Mouse (Mus musculus) forebrain, embryonic 14.5 days (tissue): ENCODE results near the gene Hnrnpa1. TPM values are rescaled to one million over a fixed set of nuclear protein-coding genes. Genes with fewer than 3 reads are reported as not detected.

ENCODE experiments used
- ATAC-seq: fragments of 200-750 bp; cut with Nextera tagmentation; 2 replicates; pipeline ENCODE4 v1.8.0; 2017; ENCODE audit warnings: mild to moderate bottlenecking, moderate library complexity
- DNase-seq: peaks from one replicate; pipeline ENCODE4 v3.0.0-alpha.2; 2015; ENCODE audit warnings: low spot score
- H3K27ac ChIP-seq: fragments of 300-500 bp; sonication (generic); 2 replicates; pipeline ENCODE4 v1.5.1; 2014; ENCODE audit warnings: low read depth, mild to moderate bottlenecking, control low read depth, low read length, moderate library complexity
- H3K27me3 ChIP-seq: fragments of 300-500 bp; sonication (generic); replicated peaks from 2 replicates; pipeline ENCODE4 v1.6.1; 2014; ENCODE audit warnings: low read length, control low read depth, mixed read lengths; ENCODE audit not compliant: control insufficient read depth, insufficient read depth
- H3K36me3 ChIP-seq: fragments of 300-500 bp; sonication (generic); 2 replicates; pipeline ENCODE4 v1.6.1; 2014; ENCODE audit warnings: low read length, control low read depth; ENCODE audit not compliant: control insufficient read depth, insufficient read depth
- H3K4me1 ChIP-seq: fragments of 300-500 bp; sonication (generic); 2 replicates; pipeline ENCODE4 v1.6.1; 2014; ENCODE audit warnings: antibody characterized with exemption, low read length, control low read depth; ENCODE audit not compliant: control insufficient read depth, insufficient read depth
- H3K4me2 ChIP-seq: fragments of 300-500 bp; sonication (generic); 2 replicates; pipeline ENCODE4 v1.6.1; 2014; ENCODE audit warnings: mild to moderate bottlenecking, control low read depth, low read length
- H3K4me3 ChIP-seq: fragments of 300-500 bp; sonication (generic); 2 replicates; pipeline ENCODE4 v1.5.1; 2014; ENCODE audit warnings: low read depth, low read length, control low read depth
- H3K9ac ChIP-seq: fragments of 300-500 bp; sonication (generic); 2 replicates; pipeline ENCODE4 v1.6.1; 2014; ENCODE audit warnings: mild to moderate bottlenecking, low read length, control low read depth, moderate library complexity
- H3K9me3 ChIP-seq: fragments of 300-500 bp; sonication (generic); replicated peaks from 2 replicates; pipeline ENCODE4 v1.6.1; 2016; ENCODE audit warnings: low read length, control low read depth, mixed read lengths; ENCODE audit not compliant: control insufficient read depth
- WGBS: fragments of 180-500 bp; shearing (Covaris S2); extraction: QIAGEN DNeasy Blood & Tissue Kit; methylation state at CpG from one replicate; pipeline ENCODE4 v1.1.7; 2014; 5-methylcytosine and 5-hydroxymethylcytosine counted together
- polyA plus RNA-seq: library from polyadenylated mRNA; unstranded; fragments of >200 nt; fragmentation: Nextera tagmentation; extraction: Ambion mirVana; gene quantifications from 2 replicates; pipeline ENCODE4 v1.2.1, GENCODE M21; 2014

The Hnrnpa1 gene
- polyA plus RNA-seq: 790 and 857 TPM in 2 replicates

DNA sequence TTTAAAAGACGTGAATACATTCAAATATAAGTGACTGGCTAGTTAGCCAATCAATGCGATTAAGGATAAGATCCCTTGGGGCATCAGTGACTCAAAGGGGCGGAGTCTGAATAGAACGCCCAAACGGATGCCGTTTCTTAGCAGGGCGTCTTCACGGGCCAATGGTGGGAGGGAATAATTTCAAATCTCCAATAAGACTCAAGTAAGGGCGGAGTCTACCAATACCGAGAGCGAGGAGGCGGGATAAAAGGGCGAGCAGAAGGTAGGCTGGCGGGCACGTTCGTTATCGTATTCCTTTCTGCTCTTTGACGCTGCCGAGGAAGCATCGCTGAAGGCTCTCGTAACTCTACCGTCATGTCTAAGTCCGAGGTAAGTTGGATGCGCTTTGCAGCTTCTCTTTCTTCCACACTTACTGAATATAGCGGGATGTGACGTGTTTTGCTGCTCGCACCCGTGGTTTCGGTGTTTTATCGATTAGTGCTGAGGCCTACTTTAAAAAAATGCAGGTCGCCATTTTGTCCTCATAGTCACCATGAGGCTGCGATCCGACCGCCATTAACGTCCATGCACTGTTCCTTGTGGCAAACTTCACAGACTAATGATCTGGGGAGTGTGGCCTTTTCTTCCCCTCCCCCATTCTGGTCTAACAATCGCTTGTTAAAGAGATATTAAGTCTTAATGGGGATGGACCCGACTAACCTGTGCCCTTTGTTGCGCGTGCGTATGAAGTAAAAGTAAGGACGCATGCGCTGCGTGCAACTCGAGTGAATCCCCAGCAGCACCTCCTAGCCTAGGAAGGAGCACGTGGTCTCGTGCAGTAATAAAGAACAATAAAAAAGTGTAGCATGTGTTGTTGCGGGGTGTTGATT lies at the start of gene Hnrnpa1:
Gene Hnrnpa1, plus strand, starts transcription at position 273 of the 869 bp plus-strand sequence.
- H3K9me3 ChIP-seq: no peaks in the 10 kb centered on the region

DNA sequence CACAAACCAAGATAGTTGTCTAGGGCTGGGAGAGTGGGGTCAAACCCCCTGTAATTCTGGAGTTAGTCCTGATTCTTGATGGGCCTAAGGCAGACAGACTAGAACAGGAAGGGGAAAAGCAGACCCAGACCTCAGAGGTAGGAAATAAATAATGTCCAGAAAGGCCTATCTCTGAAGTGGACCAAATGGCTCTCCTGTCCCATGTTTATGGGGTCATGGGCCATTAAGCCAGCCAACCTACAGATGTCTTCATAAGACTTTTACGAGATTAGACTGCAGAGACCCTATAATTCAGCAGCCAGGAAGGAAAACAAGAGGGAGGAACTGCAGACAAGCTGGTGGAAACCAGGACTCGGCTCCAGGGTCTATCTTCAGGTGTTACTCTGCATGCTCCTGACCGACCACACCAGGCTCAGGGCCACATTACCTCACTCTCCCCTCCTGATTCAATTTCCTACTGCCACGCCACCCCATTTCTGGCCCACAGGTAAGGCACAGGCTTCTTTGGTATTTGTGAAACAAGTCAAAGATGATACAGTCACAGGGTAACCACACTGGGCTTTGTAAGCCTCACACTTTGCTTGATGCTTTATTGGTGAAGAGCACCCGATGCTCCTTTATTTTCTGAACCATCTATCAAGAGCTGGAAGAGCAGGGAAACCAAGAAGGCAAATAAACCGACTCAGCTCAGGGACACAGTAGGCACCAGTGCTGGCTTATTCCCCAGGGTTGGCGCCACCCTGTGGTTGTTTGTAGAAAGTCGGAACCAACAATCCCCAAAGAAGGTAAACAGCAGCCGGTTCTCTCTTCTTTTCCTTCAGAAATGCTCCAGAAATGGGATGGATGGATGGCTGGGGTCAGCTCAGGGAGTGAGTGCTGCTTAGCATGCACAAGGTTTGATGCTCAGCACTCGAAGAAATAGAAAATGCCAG lies 49.4 kb upstream of the Hnrnpa1 start:
- Histone ChIP-seq H3K27ac (no peak overlapping the region), H3K9ac (no peak overlapping the region), H3K4me2 (no peak overlapping the region), H3K4me3 (no peak overlapping the region), H3K9me3 (no peaks in the 10 kb centered on the region), H3K27me3 (no peaks in the 10 kb centered on the region), H3K4me1 (no peaks in the 10 kb centered on the region), H3K36me3 (peaks cover 60% of the 10 kb centered on the region)
- DNase-seq (no peak), ATAC-seq (no peak)
- WGBS: 66% methylated on average over 10 of the region's 10 CpGs

More for the DNA sequence above, at the start of gene Hnrnpa1:
- DNase-seq (peak; percentile 100), ATAC-seq (peak; percentile 92)
- Histone ChIP-seq H3K4me2 (peak within 1 kb of the TSS; percentile 67), H3K36me3 (peaks cover 46% of the 10 kb centered on the region), H3K9ac (peak within 1 kb of the TSS; percentile 78), H3K4me1 (peaks cover 24% of the 10 kb centered on the region), H3K27ac (peak within 1 kb of the TSS; percentile 95), H3K27me3 (no peaks in the 10 kb centered on the region), H3K4me3 (peak within 1 kb of the TSS; percentile 59)
- under 1% methylated on average over 47 of the region's 47 CpGs for WGBS

DNA sequence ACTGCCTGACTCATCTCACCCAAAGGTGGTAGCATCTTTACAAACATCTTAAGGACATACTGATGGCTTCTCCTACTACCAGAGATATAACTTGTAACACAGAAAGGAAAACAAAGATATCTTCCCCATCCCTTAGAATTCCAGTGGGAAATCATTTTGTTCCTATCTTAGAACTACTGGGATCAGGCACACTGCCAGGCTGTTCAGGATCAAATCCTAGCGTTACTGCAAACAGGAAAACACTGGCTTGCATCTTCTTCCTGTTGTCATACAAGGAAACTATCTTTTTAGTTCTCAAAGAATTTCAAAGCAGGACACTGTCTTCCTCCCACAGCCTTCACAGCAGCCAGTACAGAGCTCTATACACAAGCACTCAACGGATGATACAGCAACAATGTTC lies 46.6 kb upstream of the Hnrnpa1 start:
- no peaks in the 10 kb centered on the region for H3K9me3 ChIP-seq
- no peak for ATAC-seq
- H3K36me3 ChIP-seq: peaks cover 86% of the 10 kb centered on the region

GRCm38 (mm10) chr15:103196835-103197234 lies 43.4 kb upstream of the Hnrnpa1 start:
- H3K4me3 ChIP-seq: no peak overlapping the region
- H3K27me3 ChIP-seq: no peaks in the 10 kb centered on the region
- peaks cover 90% of the 10 kb centered on the region for H3K36me3 ChIP-seq
- no peak overlapping the region for H3K9ac ChIP-seq
- no peaks in the 10 kb centered on the region for H3K4me1 ChIP-seq
- H3K4me2 ChIP-seq: no peak overlapping the region
- H3K9me3 ChIP-seq: no peaks in the 10 kb centered on the region
- ATAC-seq (no peak), DNase-seq (no peak)
- no peak overlapping the region for H3K27ac ChIP-seq
- 77% methylated on average over 1 of the region's 1 CpGs for WGBS

More for the DNA sequence above, 46.6 kb upstream of the Hnrnpa1 start:
- Histone ChIP-seq H3K27ac (no peak overlapping the region), H3K4me1 (no peaks in the 10 kb centered on the region), H3K4me2 (no peak overlapping the region), H3K27me3 (no peaks in the 10 kb centered on the region), H3K9ac (no peak overlapping the region), H3K4me3 (no peak overlapping the region)
- no peak for DNase-seq
- 91% methylated on average over 2 of the region's 2 CpGs for WGBS

DNA sequence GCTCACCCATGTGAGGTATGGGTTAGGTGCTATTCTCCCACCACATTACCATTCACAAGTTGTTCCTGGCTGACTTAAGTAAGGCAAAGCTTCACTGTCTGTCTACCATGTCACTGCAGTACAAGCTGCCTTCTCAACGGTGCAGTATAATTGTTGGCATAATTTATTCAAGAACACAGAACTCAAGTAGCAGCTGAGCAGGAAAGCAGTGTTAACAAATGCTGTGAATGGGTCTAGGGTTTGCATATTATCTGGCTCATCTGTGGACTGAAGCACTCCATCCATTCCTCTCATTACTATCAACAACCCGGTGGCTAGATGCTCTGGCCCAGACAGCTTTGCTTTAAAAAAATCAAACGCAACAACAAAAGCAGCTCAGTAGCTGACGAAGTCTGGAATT lies 42.4 kb upstream of the Hnrnpa1 start:
- no peak overlapping the region for H3K4me2 ChIP-seq
- ATAC-seq (peak; percentile 40; the same call in 1 of the 2 replicates), DNase-seq (no peak)
- H3K9ac ChIP-seq: no peak overlapping the region
- H3K4me1 ChIP-seq: no peaks in the 10 kb centered on the region
- no peak overlapping the region for H3K27ac ChIP-seq
- no peak overlapping the region for H3K4me3 ChIP-seq
- H3K27me3 ChIP-seq: no peaks in the 10 kb centered on the region
- WGBS: 75% methylated on average over 4 of the region's 4 CpGs
- H3K36me3 ChIP-seq: peaks cover 91% of the 10 kb centered on the region
- H3K9me3 ChIP-seq: no peaks in the 10 kb centered on the region

DNA sequence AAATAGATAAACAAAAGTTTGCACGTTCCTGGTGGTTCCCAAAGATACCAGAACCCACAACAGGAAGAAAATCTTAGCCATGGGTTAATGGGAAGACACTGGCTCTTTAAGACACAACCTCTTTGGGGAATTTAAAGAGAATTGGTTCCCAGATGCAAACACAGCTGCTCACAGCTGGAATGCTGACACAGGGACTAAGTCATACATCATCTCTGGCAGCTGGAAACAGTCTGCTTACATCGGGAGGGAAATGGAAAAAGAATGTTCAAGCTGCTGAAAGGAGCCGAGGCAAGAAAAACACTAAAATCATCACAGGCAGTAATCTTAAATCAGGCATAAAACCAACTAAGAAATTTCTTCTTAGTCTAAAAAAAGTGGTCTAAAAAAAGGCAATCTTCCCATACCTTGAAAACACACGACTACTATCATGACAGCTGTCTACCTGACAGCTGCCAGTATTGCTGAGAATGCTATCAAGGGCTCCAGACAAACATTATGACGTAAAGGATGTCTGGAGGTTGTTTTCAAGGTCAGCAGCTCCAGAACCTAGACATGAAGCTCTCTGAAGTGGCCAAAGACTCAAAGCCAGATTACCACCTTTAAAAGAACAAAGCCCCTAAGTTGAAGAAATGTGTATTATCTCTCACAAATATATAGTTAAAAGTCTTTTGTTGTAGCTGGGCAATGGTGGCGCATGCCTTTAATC lies 38.0 kb upstream of the Hnrnpa1 start:
- H3K4me2 ChIP-seq: no peak overlapping the region
- no peak overlapping the region for H3K4me3 ChIP-seq
- H3K27me3 ChIP-seq: no peaks in the 10 kb centered on the region
- ATAC-seq (no peak), DNase-seq (peak; percentile 48)
- no peak overlapping the region for H3K9ac ChIP-seq
- no peaks in the 10 kb centered on the region for H3K9me3 ChIP-seq
- no peaks in the 10 kb centered on the region for H3K4me1 ChIP-seq
- 85% methylated on average over 6 of the region's 6 CpGs for WGBS
- H3K36me3 ChIP-seq: peaks cover 89% of the 10 kb centered on the region
- no peak overlapping the region for H3K27ac ChIP-seq

DNA sequence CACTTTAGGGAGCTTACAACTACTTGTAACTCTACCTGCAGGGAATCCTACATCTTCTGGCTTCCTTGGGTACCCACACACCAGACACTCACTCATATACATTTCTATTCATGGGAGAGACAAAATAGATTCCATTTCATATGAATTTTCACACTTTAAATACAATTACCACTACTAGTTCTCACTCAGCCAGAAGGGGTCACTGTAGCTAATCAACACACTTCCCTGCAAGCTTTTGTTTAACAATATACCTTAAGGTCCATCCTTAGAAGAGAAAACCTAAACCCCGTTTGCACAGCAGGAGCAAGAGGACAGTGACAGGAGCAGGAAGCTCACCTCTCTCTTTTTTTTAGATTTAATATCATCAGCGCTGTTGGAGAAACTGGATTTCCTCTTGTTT lies 35.1 kb upstream of the Hnrnpa1 start:
- no peak overlapping the region for H3K4me2 ChIP-seq
- H3K27ac ChIP-seq: no peak overlapping the region
- ATAC-seq (no peak), DNase-seq (peak; percentile 46)
- WGBS: 63% methylated on average over 2 of the region's 2 CpGs
- no peaks in the 10 kb centered on the region for H3K4me1 ChIP-seq
- no peak overlapping the region for H3K9ac ChIP-seq
- no peak overlapping the region for H3K4me3 ChIP-seq
- peaks cover 82% of the 10 kb centered on the region for H3K36me3 ChIP-seq
- H3K9me3 ChIP-seq: no peaks in the 10 kb centered on the region
- H3K27me3 ChIP-seq: no peaks in the 10 kb centered on the region

GRCm38 (mm10) chr15:103214149-103214548 lies 26.1 kb upstream of the Hnrnpa1 start:
- H3K4me3 ChIP-seq: peak overlapping the region; percentile 15
- peaks cover 16% of the 10 kb centered on the region for H3K4me1 ChIP-seq
- ATAC-seq (no peak), DNase-seq (peak; percentile 52)
- H3K36me3 ChIP-seq: peaks cover 36% of the 10 kb centered on the region
- peak overlapping the region; percentile 60 for H3K4me2 ChIP-seq
- H3K27me3 ChIP-seq: no peaks in the 10 kb centered on the region
- no peaks in the 10 kb centered on the region for H3K9me3 ChIP-seq
- peak overlapping the region; percentile 44; the same call in 1 of the 2 replicates for H3K27ac ChIP-seq
- H3K9ac ChIP-seq: peak overlapping the region; percentile 17; the same call in 1 of the 2 replicates
- 1% methylated on average over 2 of the region's 2 CpGs for WGBS
